17 mouse cellular contexts compared by ENCODE assay signal in genomic region chr1:73111911-73112310, GRCm38 (mm10).
A peak's percentile ranks its signal among the peaks of the same experiment; 100 is the strongest.
DNase-seq lines count a peak whose midpoint lies in the region; ATAC-seq and TF ChIP-seq lines count a peak whose summit lies in the region.
"Had no signal": no experiment of that assay in that cellular context is flagged by ENCODE, and none has a peak within 500 bp of the region (broad histone marks: within the 10 kb centered on the region; RNA-seq: fewer than 3 reads in every experiment).

No protein-coding gene starts in this region.

- no peak overlapping the region for H3K4me3 ChIP-seq in kidney, embryonic 16.5 days (ENCODE audit: low read length)
- no peak overlapping the region for H3K4me3 ChIP-seq in spleen, adult 2 months (ENCODE audit: extremely low read depth, insufficient read depth, insufficient read length)
- H3K4me3 ChIP-seq in small intestine, adult 2 months (ENCODE audit: low read depth, low read length), result no peak overlapping the region
- H3K4me3 ChIP-seq: hindbrain, embryonic 13.5 days; intestine, embryonic 15.5 days; limb, embryonic 15.5 days; lung, embryonic 15.5 days; midbrain, embryonic 10.5 days had no signal

- ATAC-seq in kidney, embryonic 16.5 days (ENCODE audit: low FRiP score, low TSS enrichment), result no peak
- ATAC-seq: intestine, embryonic 15.5 days had no signal

- peak; percentile 45 for DNase-seq in gastrocnemius, adult 18-20 months (ENCODE audit: low spot score)
- DNase-seq in gastrocnemius, postnatal 4 days (ENCODE audit: low spot score in 2 of 2), result no peak
- DNase-seq in kidney, adult 18-20 months, result peak; percentile 60
- DNase-seq in spleen, adult 2 months (ENCODE audit: low read depth in 1 of 2, low spot score in 2 of 2), result no peak
- no peak for DNase-seq in spleen, adult 12 weeks (ENCODE audit: low spot score)
- no peak for DNase-seq in left cerebral cortex, adult 18-20 months (ENCODE audit: low spot score in 2 of 2)
- DNase-seq: adrenal gland, adult 2 months; layer of hippocampus, adult 9-11 months; retina, postnatal 1 day; spleen, adult 18-20 months had no signal

- TF ChIP-seq POLR2A in spleen, adult 2 months (IDR thresholded peaks at IDR 0.05; ENCODE audit: low read depth, low read length), result no peak
- TF ChIP-seq POLR2A in small intestine, adult 2 months (IDR thresholded peaks at IDR 0.05; ENCODE audit: low read depth, low read length), result no peak

- H3K9ac ChIP-seq in kidney, embryonic 16.5 days (replicated peaks; ENCODE audit: low read length), result no peak overlapping the region
- H3K9ac ChIP-seq: hindbrain, embryonic 13.5 days; intestine, embryonic 15.5 days; limb, embryonic 15.5 days; lung, embryonic 15.5 days had no signal

- no peak for TF ChIP-seq CTCF in spleen, adult 2 months (IDR thresholded peaks at IDR 0.05; ENCODE audit: extremely low read depth, insufficient read depth, insufficient read length, insufficient replicate concordance)
- TF ChIP-seq CTCF in small intestine, adult 2 months (IDR thresholded peaks at IDR 0.05; ENCODE audit: extremely low read depth, insufficient read length, insufficient replicate concordance, low read depth, low read length), result no peak

- H3K4me2 ChIP-seq in kidney, embryonic 16.5 days (replicated peaks; ENCODE audit: low read depth, low read length), result no peak overlapping the region
- H3K4me2 ChIP-seq: hindbrain, embryonic 13.5 days; intestine, embryonic 15.5 days; limb, embryonic 15.5 days; lung, embryonic 15.5 days had no signal

- H3K27me3 ChIP-seq in kidney, embryonic 16.5 days (ENCODE audit: insufficient read depth, low read length), result no peaks in the 10 kb centered on the region
- H3K27me3 ChIP-seq in spleen, adult 2 months (ENCODE audit: control insufficient read depth, insufficient read depth, low read length), result no peaks in the 10 kb centered on the region
- H3K27me3 ChIP-seq in small intestine, adult 2 months (ENCODE audit: control insufficient read depth, insufficient read depth, low read length), result no peaks in the 10 kb centered on the region
- H3K27me3 ChIP-seq: hindbrain, embryonic 13.5 days; intestine, embryonic 15.5 days; limb, embryonic 15.5 days; lung, embryonic 15.5 days had no signal

- H3K36me3 ChIP-seq in kidney, embryonic 16.5 days (ENCODE audit: insufficient read depth, low read length), result no peaks in the 10 kb centered on the region
- no peaks in the 10 kb centered on the region for H3K36me3 ChIP-seq in spleen, adult 2 months (ENCODE audit: control insufficient read depth, insufficient read depth, low read length)
- no peaks in the 10 kb centered on the region for H3K36me3 ChIP-seq in small intestine, adult 2 months (ENCODE audit: control insufficient read depth, insufficient read depth, low read length)
- H3K36me3 ChIP-seq: hindbrain, embryonic 13.5 days; intestine, embryonic 15.5 days; limb, embryonic 15.5 days; lung, embryonic 15.5 days; midbrain, embryonic 10.5 days had no signal

- H3K27ac ChIP-seq in kidney, embryonic 16.5 days (ENCODE audit: low read length), result no peak overlapping the region
- peak overlapping the region; percentile 13; the same call in 1 of the 2 replicates for H3K27ac ChIP-seq in spleen, adult 2 months (ENCODE audit: insufficient read depth, low read length)
- peak overlapping the region; percentile 24; the same call in 1 of the 2 replicates for H3K27ac ChIP-seq in small intestine, adult 2 months (ENCODE audit: insufficient read depth, low read depth, low read length)
- H3K27ac ChIP-seq: hindbrain, embryonic 13.5 days; intestine, embryonic 15.5 days; limb, embryonic 15.5 days; lung, embryonic 15.5 days; midbrain, embryonic 10.5 days had no signal

- no peaks in the 10 kb centered on the region for H3K4me1 ChIP-seq in kidney, embryonic 16.5 days (ENCODE audit: insufficient read depth, low read length)
- H3K4me1 ChIP-seq in spleen, adult 2 months (ENCODE audit: control insufficient read depth, insufficient read depth, insufficient read length), result no peaks in the 10 kb centered on the region
- H3K4me1 ChIP-seq in small intestine, adult 2 months (ENCODE audit: control insufficient read depth, insufficient read depth, insufficient read length, low read length), result no peaks in the 10 kb centered on the region
- H3K4me1 ChIP-seq: intestine, embryonic 15.5 days; lung, embryonic 15.5 days had no signal

- 92% methylated on average over 5 of the region's 5 CpGs for WGBS in kidney, embryonic 16.5 days
- 89% methylated on average over 5 of the region's 5 CpGs for WGBS in spleen, adult 2 months
- 76% methylated on average over 5 of the region's 5 CpGs for WGBS in small intestine, adult 2 months

- no peaks in the 10 kb centered on the region for H3K9me3 ChIP-seq in kidney, embryonic 16.5 days (ENCODE audit: low read length)
- H3K9me3 ChIP-seq: hindbrain, embryonic 13.5 days; intestine, embryonic 15.5 days; limb, embryonic 15.5 days; lung, embryonic 15.5 days had no signal

Comparison
In these comparisons a context has a peak if more than half of its experiments do, and no peak if none do; other contexts are left out.
1. DNase-seq: peak in gastrocnemius, adult 18-20 months (single experiment) and kidney, adult 18-20 months (single experiment); none in gastrocnemius, postnatal 4 days (0 of 2), spleen, adult 2 months (0 of 2), spleen, adult 12 weeks (single experiment) and left cerebral cortex, adult 18-20 months (0 of 2).